Mouse (Mus musculus): ENCODE results near the gene Tmem182. TPM values are rescaled to one million over a fixed set of nuclear protein-coding genes. Genes with fewer than 3 reads are reported as not detected.

Tmem182 gene
- polyA plus RNA-seq, 1 experiment: 4.9 TPM

GRCm38 (mm10) chr1:40873760-40874455, 68.5 kb downstream of the Tmem182 start:
- Histone ChIP-seq H3K4me1 (ENCODE audit: control insufficient read depth, insufficient read depth, low read length) (no peaks in the 10 kb centered on the region), H3K4me3 (replicated peaks; ENCODE audit: extremely low read depth, low read depth, low read length) (no peak overlapping the region)
- TF ChIP-seq CTCF (IDR thresholded peaks at IDR 0.05; ENCODE audit: insufficient read depth, low read length) (no peak), POLR2A (IDR thresholded peaks at IDR 0.05; ENCODE audit: borderline replicate concordance, extremely low read depth, low read depth, low read length) (no peak)
- DNase-seq: no peak
- WGBS: 38% methylated on average over 10 of the region's 10 CpGs

GRCm38 (mm10) chr1:40874456-40875375, 69.3 kb downstream of the Tmem182 start:
- no peak overlapping the region for H3K4me3 ChIP-seq (replicated peaks; ENCODE audit: extremely low read depth, low read depth, low read length)
- WGBS: 60% methylated on average over 26 of the region's 26 CpGs
- TF ChIP-seq POLR2A (IDR thresholded peaks at IDR 0.05; ENCODE audit: borderline replicate concordance, extremely low read depth, low read depth, low read length) (no peak), CTCF (IDR thresholded peaks at IDR 0.05; ENCODE audit: insufficient read depth, low read length) (no peak)
- no peaks in the 10 kb centered on the region for H3K4me1 ChIP-seq (ENCODE audit: control insufficient read depth, insufficient read depth, low read length)
- DNase-seq: no peak

GRCm38 (mm10) chr1:40879051-40879450, 73.7 kb downstream of the Tmem182 start:
- 13% methylated on average over 9 of the region's 9 CpGs for WGBS
- DNase-seq: peak; percentile 5
- Histone ChIP-seq H3K4me1 (ENCODE audit: control insufficient read depth, insufficient read depth, low read length) (no peaks in the 10 kb centered on the region), H3K4me3 (replicated peaks; ENCODE audit: extremely low read depth, low read depth, low read length) (no peak overlapping the region)
- TF ChIP-seq CTCF (IDR thresholded peaks at IDR 0.05; ENCODE audit: insufficient read depth, low read length) (no peak), POLR2A (IDR thresholded peaks at IDR 0.05; ENCODE audit: borderline replicate concordance, extremely low read depth, low read depth, low read length) (no peak)

GRCm38 (mm10) chr1:40879526-40879925, 74.1 kb downstream of the Tmem182 start:
- TF ChIP-seq POLR2A (IDR thresholded peaks at IDR 0.05; ENCODE audit: borderline replicate concordance, extremely low read depth, low read depth, low read length): no peak
- no peak for TF ChIP-seq CTCF (IDR thresholded peaks at IDR 0.05; ENCODE audit: insufficient read depth, low read length)
- no peak for DNase-seq
- no peaks in the 10 kb centered on the region for H3K4me1 ChIP-seq (ENCODE audit: control insufficient read depth, insufficient read depth, low read length)
- H3K4me3 ChIP-seq (replicated peaks; ENCODE audit: extremely low read depth, low read depth, low read length): no peak overlapping the region
- WGBS: 78% methylated on average over 6 of the region's 6 CpGs

- DNase-seq: no peak
- H3K4me3 ChIP-seq (replicated peaks; ENCODE audit: extremely low read depth, low read depth, low read length): no peak overlapping the region
- WGBS: 41% methylated on average over 2 of the region's 2 CpGs
- no peaks in the 10 kb centered on the region for H3K4me1 ChIP-seq (ENCODE audit: control insufficient read depth, insufficient read depth, low read length)
- TF ChIP-seq POLR2A (IDR thresholded peaks at IDR 0.05; ENCODE audit: borderline replicate concordance, extremely low read depth, low read depth, low read length) (no peak), CTCF (IDR thresholded peaks at IDR 0.05; ENCODE audit: insufficient read depth, low read length) (no peak)
These were observed 75.1 kb downstream of the Tmem182 start for GRCm38 (mm10) chr1:40880527-40880926.

GRCm38 (mm10) chr1:40883856-40884255, 78.5 kb downstream of the Tmem182 start:
- Histone ChIP-seq H3K4me3 (replicated peaks; ENCODE audit: extremely low read depth, low read depth, low read length) (no peak overlapping the region), H3K4me1 (ENCODE audit: control insufficient read depth, insufficient read depth, low read length) (no peaks in the 10 kb centered on the region)
- DNase-seq: no peak
- WGBS: 83% methylated on average over 2 of the region's 2 CpGs
- TF ChIP-seq CTCF (IDR thresholded peaks at IDR 0.05; ENCODE audit: insufficient read depth, low read length) (no peak), POLR2A (IDR thresholded peaks at IDR 0.05; ENCODE audit: borderline replicate concordance, extremely low read depth, low read depth, low read length) (no peak)

- Histone ChIP-seq H3K4me3 (replicated peaks; ENCODE audit: extremely low read depth, low read depth, low read length) (no peak overlapping the region), H3K4me1 (ENCODE audit: control insufficient read depth, insufficient read depth, low read length) (no peaks in the 10 kb centered on the region)
- DNase-seq: no peak
- 71% methylated on average over 6 of the region's 6 CpGs for WGBS
- TF ChIP-seq CTCF (IDR thresholded peaks at IDR 0.05; ENCODE audit: insufficient read depth, low read length) (no peak), POLR2A (IDR thresholded peaks at IDR 0.05; ENCODE audit: borderline replicate concordance, extremely low read depth, low read depth, low read length) (no peak)
These were observed 79.5 kb downstream of the Tmem182 start for GRCm38 (mm10) chr1:40884943-40885342.

GRCm38 (mm10) chr1:40887673-40888072, 82.3 kb downstream of the Tmem182 start:
- no peak for DNase-seq
- H3K4me1 ChIP-seq (ENCODE audit: control insufficient read depth, insufficient read depth, low read length): no peaks in the 10 kb centered on the region
- TF ChIP-seq CTCF (IDR thresholded peaks at IDR 0.05; ENCODE audit: insufficient read depth, low read length) (no peak), POLR2A (IDR thresholded peaks at IDR 0.05; ENCODE audit: borderline replicate concordance, extremely low read depth, low read depth, low read length) (no peak)
- H3K4me3 ChIP-seq (replicated peaks; ENCODE audit: extremely low read depth, low read depth, low read length): no peak overlapping the region
- 38% methylated on average over 12 of the region's 12 CpGs for WGBS

GRCm38 (mm10) chr1:40888396-40889040, 83.1 kb downstream of the Tmem182 start:
- TF ChIP-seq CTCF (IDR thresholded peaks at IDR 0.05; ENCODE audit: insufficient read depth, low read length) (no peak), POLR2A (IDR thresholded peaks at IDR 0.05; ENCODE audit: borderline replicate concordance, extremely low read depth, low read depth, low read length) (no peak)
- Histone ChIP-seq H3K4me3 (replicated peaks; ENCODE audit: extremely low read depth, low read depth, low read length) (no peak overlapping the region), H3K4me1 (ENCODE audit: control insufficient read depth, insufficient read depth, low read length) (no peaks in the 10 kb centered on the region)
- DNase-seq: no peak
- 84% methylated on average over 8 of the region's 8 CpGs for WGBS

All from lung, adult 2 months (tissue).